Mouse (Mus musculus) stomach, postnatal 0 days (tissue): ENCODE measurements around the gene Ankfy1. TPM values are rescaled to one million over a fixed set of nuclear protein-coding genes. Genes with fewer than 3 reads are reported as not detected.

ENCODE experiments used
- ATAC-seq: fragments of 200-750 bp; cut with Nextera tagmentation; 2 replicates; pipeline ENCODE4 v1.8.0; 2017; ENCODE audit not compliant: low FRiP score, low TSS enrichment
- DNase-seq: peaks from one replicate; pipeline ENCODE4 v3.0.0-alpha.2; 2016; ENCODE audit warnings: low spot score
- H3K27ac ChIP-seq: fragments of 300-500 bp; sonication (generic); replicated peaks from 2 replicates; pipeline ENCODE4 v1.5.1; 2014; ENCODE audit warnings: mild to moderate bottlenecking, control low read depth
- H3K27me3 ChIP-seq: fragments of 300-500 bp; sonication (generic); 2 replicates; pipeline ENCODE4 v1.6.1; 2014; ENCODE audit warnings: low read length; ENCODE audit not compliant: control insufficient read depth, insufficient read depth
- H3K36me3 ChIP-seq: fragments of 300-500 bp; sonication (generic); 2 replicates; pipeline ENCODE4 v1.6.1; 2014; ENCODE audit warnings: low read length, mixed read lengths; ENCODE audit not compliant: control insufficient read depth, insufficient read depth
- H3K4me1 ChIP-seq: fragments of 300-500 bp; sonication (generic); replicated peaks from 2 replicates; pipeline ENCODE4 v1.6.1; 2014; ENCODE audit warnings: antibody characterized with exemption; ENCODE audit not compliant: control insufficient read depth, insufficient read depth
- H3K4me2 ChIP-seq: fragments of 300-500 bp; sonication (generic); replicated peaks from 2 replicates; pipeline ENCODE4 v1.6.1; 2014; ENCODE audit warnings: low read depth, mild to moderate bottlenecking, control low read depth, moderate library complexity
- H3K4me3 ChIP-seq: fragments of 300-500 bp; sonication (generic); 2 replicates; pipeline ENCODE4 v1.5.1; 2014; ENCODE audit warnings: low read depth, low read length, control low read depth
- H3K9ac ChIP-seq: fragments of 300-500 bp; sonication (generic); 2 replicates; pipeline ENCODE4 v1.6.1; 2014; ENCODE audit warnings: mild to moderate bottlenecking, low read length, control low read depth, mixed read lengths
- H3K9me3 ChIP-seq: fragments of 300-500 bp; sonication (generic); 2 replicates; pipeline ENCODE4 v1.6.1; 2016; ENCODE audit warnings: low read length; ENCODE audit not compliant: control insufficient read depth
- CTCF ChIP-seq: IDR thresholded peaks from 2 replicates; pipeline ENCODE4 v1.5.1; 2016; ENCODE audit warnings: antibody characterized with exemption, low read depth, mild to moderate bottlenecking, moderate library complexity
- EP300 ChIP-seq: optimal IDR thresholded peaks from 2 replicates; pipeline ENCODE3; 2016; ENCODE audit warnings: antibody characterized with exemption
- WGBS: fragments of 180-500 bp; shearing (Covaris S2); extraction: QIAGEN DNeasy Blood & Tissue Kit; methylation state at CpG from one replicate; pipeline ENCODE4 v1.1.7; 2014; 5-methylcytosine and 5-hydroxymethylcytosine counted together
- polyA plus RNA-seq: library from polyadenylated mRNA; unstranded; fragments of >200 nt; fragmentation: Nextera tagmentation; extraction: Ambion mirVana; gene quantifications from 2 replicates; pipeline ENCODE4 v1.2.1, GENCODE M21; 2015

Gene Ankfy1
- polyA plus RNA-seq, 1 experiment from 2014 or later, result 7.7 TPM

DNA sequence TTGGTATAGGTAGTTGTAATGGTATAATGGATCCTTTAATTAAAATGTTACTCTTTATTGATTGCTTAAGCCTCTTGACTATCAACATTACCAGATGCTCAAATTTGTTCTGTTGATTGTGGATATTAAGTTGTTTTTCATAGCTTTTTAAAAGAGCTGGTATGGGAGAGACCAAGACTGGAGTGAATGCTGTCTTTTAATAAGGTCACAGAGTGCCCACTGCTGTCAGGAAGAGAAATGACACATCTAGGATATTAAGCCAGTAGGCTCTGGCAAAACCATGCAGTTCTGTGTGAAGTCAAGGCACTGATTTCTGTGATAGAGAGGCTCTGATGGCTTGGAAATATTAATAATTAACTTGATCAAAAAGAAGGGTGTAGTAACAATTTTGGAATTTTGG, 34.1 kb downstream of the Ankfy1 start:
- ATAC-seq, result no peak
- H3K4me1 ChIP-seq, result no peaks in the 10 kb centered on the region

DNA sequence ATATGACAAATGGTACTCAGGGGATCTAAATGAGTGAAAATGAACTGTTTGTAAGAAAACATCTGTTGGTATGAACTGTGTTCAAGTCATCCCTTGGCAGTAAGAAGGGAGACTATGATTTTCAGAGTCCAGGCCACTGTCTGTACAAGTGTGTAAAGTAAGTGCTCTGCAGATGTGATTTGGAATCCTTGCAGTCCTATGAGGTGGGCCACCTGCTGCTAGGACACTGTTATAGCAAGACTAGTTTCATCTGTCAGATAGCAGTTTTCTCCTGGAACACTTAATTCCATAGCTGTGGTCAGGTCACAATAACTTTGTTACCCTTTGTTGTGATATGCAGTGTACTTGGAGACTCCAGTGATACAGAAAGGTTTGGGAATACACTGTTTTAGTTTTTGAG, 36.2 kb downstream of the Ankfy1 start:
- TF ChIP-seq CTCF (peak; percentile 69), EP300 (no peak)
- DNase-seq (no peak), ATAC-seq (no peak)
- no peak overlapping the region for H3K9ac ChIP-seq
- peaks cover 15% of the 10 kb centered on the region for H3K36me3 ChIP-seq
- no peaks in the 10 kb centered on the region for H3K27me3 ChIP-seq
- H3K9me3 ChIP-seq, result no peaks in the 10 kb centered on the region
- H3K4me2 ChIP-seq, result no peak overlapping the region
- no peak overlapping the region for H3K4me3 ChIP-seq
- no peak overlapping the region for H3K27ac ChIP-seq
- no peaks in the 10 kb centered on the region for H3K4me1 ChIP-seq

More for the DNA sequence above, 34.1 kb downstream of the Ankfy1 start:
- TF ChIP-seq EP300 (no peak), CTCF (peak; percentile 72)
- no peak for DNase-seq
- no peaks in the 10 kb centered on the region for H3K27me3 ChIP-seq
- no peak overlapping the region for H3K4me2 ChIP-seq
- no peaks in the 10 kb centered on the region for H3K9me3 ChIP-seq
- H3K36me3 ChIP-seq, result 0 out of 2 replicates have a peak, but pooled peaks cover 3% of the 10 kb centered on the region
- H3K27ac ChIP-seq, result no peak overlapping the region
- H3K9ac ChIP-seq, result no peak overlapping the region
- no peak overlapping the region for H3K4me3 ChIP-seq

DNA sequence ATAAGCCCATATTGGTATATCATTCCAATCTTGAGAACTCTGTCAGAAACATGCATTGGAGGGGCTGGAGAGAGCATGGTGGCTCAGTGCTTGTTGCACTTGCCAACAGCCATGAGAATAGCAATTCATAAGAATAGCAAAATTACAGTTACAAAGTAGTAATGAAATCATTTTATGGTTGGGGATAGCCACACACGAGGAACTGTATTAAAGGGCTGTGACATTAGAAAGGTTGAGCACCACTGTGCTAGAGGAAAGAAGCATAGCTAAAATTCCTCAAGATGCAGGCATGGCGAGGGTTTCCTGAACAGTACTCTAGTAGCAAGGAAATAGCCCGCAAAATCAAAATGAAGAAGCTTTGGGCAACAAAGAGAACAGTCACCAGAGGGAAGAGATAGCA, 43.9 kb downstream of the Ankfy1 start:
- DNase-seq (no peak), ATAC-seq (no peak)
- no peak for TF ChIP-seq EP300
- no peaks in the 10 kb centered on the region for H3K27me3 ChIP-seq
- H3K4me3 ChIP-seq, result no peak overlapping the region
- H3K4me1 ChIP-seq, result no peaks in the 10 kb centered on the region
- H3K9ac ChIP-seq, result no peak overlapping the region
- H3K36me3 ChIP-seq, result peaks cover 22% of the 10 kb centered on the region
- H3K9me3 ChIP-seq, result no peaks in the 10 kb centered on the region
- WGBS, result 93% methylated on average over 3 of the region's 3 CpGs
- no peak overlapping the region for H3K4me2 ChIP-seq
- H3K27ac ChIP-seq, result no peak overlapping the region

DNA sequence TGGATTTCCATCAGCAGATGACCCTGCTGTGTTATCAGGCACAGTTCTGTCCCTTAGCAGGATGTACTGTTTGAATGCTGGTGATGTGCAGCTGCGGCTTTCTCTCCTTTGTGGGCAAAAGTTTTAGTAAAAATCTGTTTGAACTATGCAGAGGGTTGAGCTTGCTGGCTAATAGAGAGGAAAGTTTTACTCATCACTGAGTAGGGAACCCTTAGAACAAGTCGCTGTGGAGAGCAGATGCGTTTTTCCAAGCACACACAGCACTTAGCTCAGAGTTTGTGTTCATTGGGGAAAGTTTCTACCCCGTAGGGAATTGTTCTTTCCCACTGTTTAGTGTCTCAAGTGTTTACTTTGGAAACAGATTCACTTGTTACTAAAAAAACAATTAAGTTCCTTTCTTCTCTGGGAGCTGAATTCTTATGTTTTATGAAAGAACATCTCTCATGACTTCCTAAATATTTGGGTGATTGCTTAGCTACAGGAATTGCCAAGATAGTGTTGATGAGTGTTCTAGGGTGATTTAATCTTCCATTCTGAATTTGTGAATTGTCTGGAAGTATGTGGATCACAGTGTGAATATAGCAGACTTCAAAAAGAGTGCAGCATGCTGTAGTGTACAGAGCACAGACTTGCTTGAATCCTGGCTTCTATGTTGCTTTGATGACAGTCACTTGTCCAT, 45.2 kb downstream of the Ankfy1 start:
- 59% methylated on average over 4 of the region's 4 CpGs for WGBS
- no peak for DNase-seq

DNA sequence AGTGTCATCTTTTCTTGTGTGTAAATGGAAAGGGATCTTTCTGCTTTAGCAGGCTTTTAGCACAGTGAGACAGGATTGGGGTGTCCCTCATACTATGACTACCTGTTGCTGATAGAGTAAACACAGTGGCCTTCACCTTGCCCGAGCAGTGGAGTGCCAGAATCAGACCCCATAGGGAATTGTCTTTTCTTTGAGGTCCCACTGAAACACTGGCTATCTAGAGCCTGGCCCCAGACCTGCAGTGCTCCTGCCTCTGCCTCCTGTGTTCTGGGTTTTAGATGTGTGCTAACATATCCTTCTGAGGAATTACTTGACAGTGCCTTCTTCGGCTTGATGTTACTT, 45.7 kb downstream of the Ankfy1 start:
- H3K27me3 ChIP-seq, result no peaks in the 10 kb centered on the region
- no peak for ATAC-seq
- 73% methylated on average over 2 of the region's 2 CpGs for WGBS

More for the DNA sequence above, 45.2 kb downstream of the Ankfy1 start:
- no peaks in the 10 kb centered on the region for H3K27me3 ChIP-seq
- H3K4me2 ChIP-seq, result no peak overlapping the region
- H3K9me3 ChIP-seq, result no peaks in the 10 kb centered on the region
- no peak overlapping the region for H3K4me3 ChIP-seq
- no peaks in the 10 kb centered on the region for H3K4me1 ChIP-seq
- H3K27ac ChIP-seq, result no peak overlapping the region
- ATAC-seq, result no peak
- no peak overlapping the region for H3K9ac ChIP-seq
- TF ChIP-seq EP300 (no peak), CTCF (no peak)
- H3K36me3 ChIP-seq, result peaks cover 20% of the 10 kb centered on the region

DNA sequence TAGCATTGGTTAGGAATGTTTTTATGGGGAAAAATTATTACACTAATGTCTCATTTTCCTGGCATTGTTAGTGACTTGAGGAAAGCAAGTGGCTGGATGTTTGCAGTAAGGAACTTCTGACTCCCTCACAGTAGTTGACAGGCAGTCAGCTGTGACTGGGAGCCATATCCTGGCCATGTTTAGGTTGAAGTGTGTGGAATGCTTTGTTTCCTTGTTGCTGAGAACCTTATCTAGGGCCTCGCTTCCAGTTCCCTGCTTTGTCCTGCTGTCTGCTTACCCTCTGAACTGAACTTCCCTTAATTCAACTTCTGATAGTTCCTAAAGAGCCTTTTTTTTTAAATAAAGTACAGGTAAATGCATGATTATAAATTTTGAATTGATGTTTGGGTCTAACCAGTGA, 46.5 kb downstream of the Ankfy1 start:
- no peak for ATAC-seq
- no peak overlapping the region for H3K4me2 ChIP-seq
- no peaks in the 10 kb centered on the region for H3K27me3 ChIP-seq
- no peaks in the 10 kb centered on the region for H3K9me3 ChIP-seq
- TF ChIP-seq CTCF (no peak), EP300 (no peak)
- no peak overlapping the region for H3K27ac ChIP-seq
- no peak for DNase-seq
- no peaks in the 10 kb centered on the region for H3K4me1 ChIP-seq
- no peak overlapping the region for H3K9ac ChIP-seq
- H3K36me3 ChIP-seq, result peaks cover 10% of the 10 kb centered on the region
- no peak overlapping the region for H3K4me3 ChIP-seq
- WGBS, result 62% methylated on average over 1 of the region's 1 CpGs

More for the DNA sequence above, 45.7 kb downstream of the Ankfy1 start:
- no peak for DNase-seq
- Histone ChIP-seq H3K9ac (no peak overlapping the region), H3K27ac (no peak overlapping the region), H3K9me3 (no peaks in the 10 kb centered on the region), H3K4me1 (no peaks in the 10 kb centered on the region), H3K4me3 (no peak overlapping the region), H3K4me2 (no peak overlapping the region), H3K36me3 (peaks cover 18% of the 10 kb centered on the region)
- TF ChIP-seq CTCF (no peak), EP300 (no peak)
